Mouse (Mus musculus) right cerebral cortex, postnatal 14 days (tissue): ENCODE data around the gene Orai3.
"Not testable (repeated sequence)": the region's sequence is repeated elsewhere in the genome, so short reads cannot be mapped to it uniquely, and the experiment has no call there.

Experiments
- DNase-seq: peaks from one replicate; pipeline ENCODE4 v3.0.0; 2022

The Orai3 gene

GRCm38 (mm10) chr7:127769651-127770038 is at the start of gene Orai3:
Gene Orai3, plus strand, starts transcription at chr7:127769815.
- peak; percentile 84 for DNase-seq

GRCm38 (mm10) chr7:127725490-127725889 is 44.1 kb upstream of the Orai3 start:
- DNase-seq, result no peak

DNA sequence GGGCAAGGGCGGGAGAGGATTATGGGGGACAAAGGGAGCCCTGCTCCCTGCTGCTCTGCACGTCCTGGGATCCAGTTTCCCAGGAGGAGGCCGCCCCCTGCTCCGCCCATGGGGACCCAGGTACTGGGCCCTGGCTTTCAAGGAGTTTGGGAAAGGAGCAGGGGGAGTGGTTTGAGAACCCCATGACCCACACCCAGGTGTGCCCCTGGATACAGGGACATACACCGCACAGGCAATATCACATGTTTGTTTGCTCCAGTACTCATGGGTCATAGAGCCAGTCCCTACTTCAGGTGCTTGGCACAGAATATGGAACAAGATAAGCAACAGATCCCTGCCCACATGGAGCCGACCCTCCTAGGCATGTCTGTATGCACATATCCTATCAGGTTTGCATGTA is 43.7 kb upstream of the Orai3 start:
- DNase-seq, result no peak

GRCm38 (mm10) chr7:127727898-127728297 is 41.7 kb upstream of the Orai3 start:
- DNase-seq, result no peak

- no peak for DNase-seq
These were observed 39.4 kb upstream of the Orai3 start for GRCm38 (mm10) chr7:127730170-127730569.

DNA sequence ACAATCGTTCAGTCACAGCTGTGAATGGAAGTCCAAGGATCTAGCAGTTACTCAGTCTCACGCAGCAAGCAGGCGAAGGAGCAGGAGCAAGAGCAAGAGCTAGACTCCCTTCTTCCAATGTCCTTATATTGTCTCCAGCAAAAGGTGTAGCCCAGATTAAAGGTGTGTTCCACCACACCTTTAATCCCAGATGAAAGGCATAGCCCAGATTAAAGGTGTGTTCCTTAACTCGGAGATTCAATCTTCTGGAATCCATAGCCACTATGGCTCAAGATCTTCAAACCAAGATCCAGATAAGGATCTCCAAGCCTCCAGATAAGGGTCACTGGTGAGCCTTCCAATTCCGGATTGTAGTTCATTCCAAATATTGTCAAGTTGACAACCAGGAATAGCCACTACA is 37.5 kb upstream of the Orai3 start, which contains the start of gene Ctf2:
Ctf2 (minus strand) TSS at position 101 of the 400 bp plus-strand sequence.
- not testable (repeated sequence) for DNase-seq

- peak; percentile 84 for DNase-seq
These were observed 25.1 kb upstream of the Orai3 start, which contains the start of gene Fbxl19 for GRCm38 (mm10) chr7:127744366-127745045. Gene Fbxl19, plus strand, starts transcription at chr7:127744543.

DNA sequence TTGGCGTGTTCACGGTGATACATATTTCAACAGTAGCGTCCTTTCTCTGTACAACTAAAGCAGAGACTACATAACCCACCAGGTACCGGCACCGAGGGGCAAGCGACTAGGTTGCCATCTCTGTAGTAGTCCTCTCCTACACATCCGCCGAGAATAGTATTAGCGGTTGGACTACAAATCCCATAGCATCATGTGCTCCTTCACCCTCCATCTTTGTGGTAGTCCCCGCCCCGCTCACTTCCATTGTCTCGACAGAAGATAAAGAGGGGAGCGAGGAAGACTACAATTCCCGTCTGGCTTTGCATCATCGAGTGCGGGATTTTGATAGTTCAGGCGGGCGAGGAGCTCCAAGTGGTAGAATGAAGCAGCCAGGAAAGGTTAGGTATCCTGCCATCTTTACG is 24.4 kb upstream of the Orai3 start:
- DNase-seq, result peak; percentile 86

- peak; percentile 90 for DNase-seq
These were observed 23.7 kb upstream of the Orai3 start for GRCm38 (mm10) chr7:127745652-127746493.

- peak; percentile 41 for DNase-seq
These were observed 22.8 kb upstream of the Orai3 start for GRCm38 (mm10) chr7:127746494-127747491.

DNA sequence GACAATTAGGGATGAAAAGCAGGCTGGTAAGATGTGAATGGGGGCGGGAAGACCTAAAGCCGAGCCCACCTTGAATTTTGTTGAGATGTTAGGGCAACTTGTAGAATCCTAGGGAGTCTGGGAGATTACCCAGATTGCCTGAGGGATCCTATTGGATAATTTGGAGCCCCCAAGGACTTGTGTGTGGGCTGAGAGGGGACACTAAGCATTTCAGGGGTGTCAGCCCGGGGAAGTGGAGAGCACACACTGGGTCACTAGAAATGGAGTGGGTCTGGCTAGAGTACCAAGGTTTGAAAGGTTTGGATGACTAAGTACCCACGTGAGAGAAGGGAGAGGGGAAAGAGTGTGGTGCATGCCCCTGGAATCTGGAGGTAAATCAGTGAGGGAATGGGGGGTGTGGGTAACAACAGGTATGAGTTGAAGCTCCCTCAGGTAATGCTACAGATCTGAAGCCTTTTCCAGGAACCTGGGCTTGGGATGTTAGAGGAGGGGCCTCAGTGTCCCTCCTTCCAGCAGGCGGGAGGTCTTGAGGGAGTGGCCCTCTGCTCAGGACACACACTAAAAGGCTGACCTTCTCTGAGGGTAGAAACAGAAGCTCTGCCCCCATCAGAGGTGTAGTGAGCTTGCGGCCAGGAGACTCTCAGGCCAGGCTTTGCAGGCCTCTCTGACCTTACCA is 21.9 kb upstream of the Orai3 start:
- no peak for DNase-seq

GRCm38 (mm10) chr7:127748235-127748560 is 21.4 kb upstream of the Orai3 start:
- DNase-seq, result peak; percentile 17

DNA sequence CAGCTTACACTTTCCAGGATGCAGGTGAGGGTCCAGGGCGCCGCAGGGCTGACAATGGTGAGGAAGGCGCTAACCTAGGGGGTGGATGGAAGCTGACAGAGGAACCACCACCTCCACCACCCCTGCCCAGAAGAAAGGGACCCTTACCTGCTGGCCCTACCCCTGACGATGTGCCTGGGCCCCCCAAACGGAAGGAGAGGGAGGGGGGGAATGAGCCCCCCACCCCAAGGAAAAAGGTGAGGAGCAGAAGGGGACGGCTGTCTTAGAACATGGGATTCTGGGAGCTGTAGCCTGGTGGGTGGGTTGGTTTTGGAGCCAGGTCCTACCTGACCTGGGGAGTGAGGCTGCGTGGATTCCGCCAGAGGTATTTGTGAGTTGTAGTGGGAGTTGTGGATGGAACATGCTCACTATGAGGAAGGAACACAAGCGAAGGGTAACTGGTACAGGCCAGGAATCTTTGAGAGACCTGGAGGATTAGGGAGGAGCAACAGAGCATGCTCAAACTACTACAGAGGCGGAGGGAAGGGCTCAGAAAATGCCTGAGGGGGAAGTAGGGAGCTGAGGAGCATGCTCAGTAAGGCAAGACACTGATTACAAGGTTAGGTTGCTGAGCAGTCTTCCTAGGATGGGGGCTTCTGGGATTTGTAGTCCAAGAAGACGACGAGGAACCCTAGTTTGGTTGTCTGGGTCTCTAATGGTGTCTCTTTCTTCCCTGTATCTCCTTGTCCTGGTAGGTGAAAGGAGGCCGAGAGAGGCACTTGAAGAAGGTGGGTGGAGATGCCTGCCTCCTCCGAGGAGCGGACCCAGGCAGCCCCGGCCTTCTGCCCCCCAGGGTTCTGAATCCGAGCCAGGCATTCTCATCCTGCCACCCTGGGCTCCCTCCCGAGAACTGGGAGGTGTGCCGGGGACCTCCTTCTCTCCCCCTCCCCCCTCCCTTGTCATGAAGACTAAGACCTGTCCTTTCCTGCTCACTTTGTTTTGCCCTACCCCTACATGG is 19.2 kb upstream of the Orai3 start:
- DNase-seq, result peak; percentile 31

- no peak for DNase-seq
These were observed 18.0 kb upstream of the Orai3 start for GRCm38 (mm10) chr7:127751619-127752018.

- DNase-seq, result no peak
These were observed 17.5 kb upstream of the Orai3 start for GRCm38 (mm10) chr7:127752069-127752468.

- no peak for DNase-seq
These were observed 16.5 kb upstream of the Orai3 start for GRCm38 (mm10) chr7:127753158-127753557.

DNA sequence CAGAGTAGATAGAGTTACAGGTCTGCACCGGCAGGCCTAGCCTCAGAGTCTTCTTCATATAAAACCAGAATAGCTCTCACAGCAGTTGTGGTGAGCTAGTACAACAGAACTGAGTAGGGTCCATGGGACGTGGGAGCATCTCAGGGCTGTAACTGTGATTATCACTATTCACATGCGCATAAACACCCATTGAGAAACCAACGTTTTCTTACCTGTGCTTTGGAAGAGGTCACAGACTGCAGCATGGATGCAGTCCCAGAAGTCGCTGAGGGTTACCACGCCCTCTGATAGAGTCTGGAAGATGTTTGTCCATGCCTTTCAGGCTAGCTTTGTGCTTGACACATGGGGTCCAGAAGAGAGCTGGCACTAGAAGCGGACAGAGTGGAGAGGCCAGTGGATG is 15.9 kb upstream of the Orai3 start:
- no peak for DNase-seq

DNA sequence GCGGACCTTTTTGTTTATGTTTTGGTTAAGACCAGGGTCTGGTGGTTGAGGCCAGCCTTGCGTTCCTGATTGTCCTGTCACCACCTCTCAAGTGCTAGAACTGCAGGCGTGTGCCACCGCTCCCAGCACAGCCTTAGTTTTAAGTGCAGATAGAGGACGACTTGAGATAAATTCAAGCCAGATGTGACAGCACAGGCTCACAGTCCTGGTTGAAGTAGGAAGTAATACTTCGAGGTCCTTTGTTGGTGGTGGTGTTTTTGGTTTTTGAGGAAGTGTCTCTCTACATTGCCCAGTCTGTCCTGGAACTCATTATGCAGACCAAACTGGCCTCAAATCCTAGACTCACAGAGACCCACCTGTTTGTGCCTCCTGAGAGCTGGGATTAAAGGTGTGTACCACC is 9.9 kb upstream of the Orai3 start:
- no peak for DNase-seq

DNA sequence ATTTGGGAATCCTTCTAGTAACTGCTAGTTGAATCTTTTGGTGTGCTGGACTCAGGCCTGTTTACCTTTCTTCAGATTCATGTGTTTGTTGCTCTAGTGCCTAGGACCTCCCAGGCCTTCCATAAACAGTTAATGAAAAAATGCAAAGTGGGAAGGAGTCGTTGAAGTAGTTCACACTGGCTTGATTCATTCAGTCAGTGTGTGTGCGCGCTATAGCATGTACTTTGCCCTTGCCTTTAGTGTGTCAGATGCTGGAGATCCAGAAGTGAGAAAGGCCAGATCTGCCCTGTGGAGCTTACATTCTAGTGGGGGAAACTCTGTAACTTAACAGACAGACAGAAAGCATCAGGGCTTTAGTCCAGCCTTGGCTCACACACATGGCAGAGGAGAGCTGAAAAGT is 9.1 kb upstream of the Orai3 start:
- DNase-seq, result no peak

DNA sequence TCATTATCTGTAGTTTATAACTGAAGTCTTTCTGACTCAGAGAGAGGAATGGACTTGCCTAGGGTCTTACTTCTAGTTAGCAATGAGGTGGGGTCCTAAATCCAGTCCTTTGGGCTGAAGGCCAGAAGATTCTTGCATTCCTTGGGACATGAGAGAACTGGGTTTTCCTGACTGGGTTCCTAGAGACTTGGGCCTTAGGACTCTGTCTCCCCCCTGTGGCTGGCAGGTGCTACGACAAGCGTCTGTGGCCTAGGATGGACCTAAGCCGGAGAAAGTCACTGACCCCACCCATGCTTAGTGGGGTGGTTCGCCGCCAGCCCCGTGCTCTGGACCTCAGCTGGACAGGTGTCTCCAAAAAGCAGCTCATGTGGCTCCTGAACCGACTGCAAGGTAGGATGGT is 8.6 kb upstream of the Orai3 start:
- DNase-seq, result peak; percentile 52

DNA sequence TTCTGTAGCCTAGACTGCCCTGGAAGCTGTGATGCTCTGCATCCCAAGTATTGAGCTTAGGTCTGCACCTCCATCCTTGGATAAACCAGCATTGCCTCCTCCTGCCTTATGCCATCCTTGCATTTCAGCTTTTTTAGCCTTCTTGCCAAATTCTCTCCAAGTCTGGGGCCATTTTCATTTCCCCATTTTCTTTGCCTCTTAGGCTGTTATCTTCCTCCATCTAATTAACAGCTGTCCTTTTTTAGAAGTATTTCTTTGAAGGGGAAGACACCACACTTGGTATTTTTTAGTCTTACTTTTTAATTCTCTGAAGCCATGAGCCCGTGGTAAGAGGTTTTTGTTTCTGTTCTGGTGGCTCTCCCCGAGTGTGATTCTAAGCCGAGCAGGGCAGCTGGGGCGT is 6.0 kb upstream of the Orai3 start:
- DNase-seq, result no peak
